Mouse (Mus musculus) G1E (cell line): ENCODE results near the gene Rab11fip2.

Experiments
- CTCF ChIP-seq: IDR thresholded peaks from 2 replicates; pipeline ENCODE4 v1.5.1; 2012; ENCODE audit warnings: low read depth, low read length, inconsistent platforms, mixed read lengths
- GATA2 ChIP-seq: IDR thresholded peaks from 2 replicates; pipeline ENCODE4 v1.6.1; 2012; ENCODE audit warnings: low read depth, low read length, inconsistent platforms, borderline replicate concordance

DNA sequence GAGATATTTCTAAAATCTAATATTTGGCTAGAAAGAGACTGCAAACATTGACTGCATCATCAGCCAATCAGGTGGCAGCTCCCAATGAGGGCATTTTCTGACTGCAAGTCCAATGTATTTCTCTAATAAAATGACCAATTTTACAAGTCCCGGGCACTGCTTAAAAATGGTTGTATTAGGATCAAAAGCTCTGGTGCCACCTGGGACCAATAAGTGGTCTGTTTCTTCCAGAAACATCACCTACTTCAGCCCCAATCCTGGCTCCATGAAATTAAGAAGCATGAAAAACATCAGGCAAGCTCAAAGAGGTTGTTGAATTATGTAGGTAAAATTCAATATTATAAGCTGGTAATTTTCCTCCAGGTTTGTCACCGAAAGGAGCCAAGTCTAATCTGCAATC lies 66.2 kb downstream of the Rab11fip2 start:
- TF ChIP-seq CTCF (no peak), GATA2 (no peak)
